Mouse (Mus musculus) CH12.LX (cell line): ENCODE data around the gene Uspl1. TPM values are rescaled to one million over a fixed set of nuclear protein-coding genes. Genes with fewer than 3 reads are reported as not detected.
A peak's percentile ranks its signal among the peaks of the same experiment; 100 is the strongest.

Experiments used
- DNase-seq: peaks from one replicate; pipeline ENCODE4 v3.0.0-alpha.2; 2013; ENCODE audit errors: extremely low read depth
- H3K27ac ChIP-seq: 2 replicates; pipeline ENCODE4 v1.5.1; 2012; ENCODE audit warnings: low read depth, mild to moderate bottlenecking, control low read depth, moderate library complexity; ENCODE audit not compliant: insufficient read depth
- H3K27me3 ChIP-seq: replicated peaks from 2 replicates; pipeline ENCODE3; 2012; ENCODE audit warnings: inconsistent platforms
- H3K36me3 ChIP-seq, 2 experiments: replicated peaks in 1 of 2; 2 replicates each; pipeline versions ENCODE3 to v1.6.1; 2012; ENCODE audit warnings: inconsistent platforms in 1 of 2, low read length in 1 of 2, mild to moderate bottlenecking in 1 of 2, mixed read lengths in 1 of 2, moderate library complexity in 1 of 2; ENCODE audit not compliant: control insufficient read depth in 1 of 2, insufficient read depth in 1 of 2
- H3K4me1 ChIP-seq, 2 experiments: 2 replicates each; pipeline ENCODE4 v1.6.1; 2012; ENCODE audit warnings: inconsistent platforms in 1 of 2, moderate library complexity in 1 of 2; ENCODE audit not compliant: insufficient read depth in 2 of 2, control insufficient read depth in 1 of 2
- H3K4me2 ChIP-seq: 2 replicates; pipeline ENCODE4 v1.6.1; 2012; ENCODE audit warnings: low read depth, mild to moderate bottlenecking, control low read depth; ENCODE audit not compliant: poor library complexity, insufficient read depth, severe bottlenecking
- H3K4me3 ChIP-seq, 3 experiments: fragments of 150-350 bp in 1 of 3; sonication (generic) in 1 of 3; replicated peaks in 1 of 3; 2 replicates each; pipeline versions ENCODE3 to v1.5.1; 2011 to 2012; ENCODE audit warnings: low read depth in 2 of 3, low read length in 2 of 3, mild to moderate bottlenecking in 2 of 3, moderate library complexity in 2 of 3, control low read depth in 1 of 3, improper control_type of control experiment in 1 of 3, inconsistent platforms in 1 of 3, mixed read lengths in 1 of 3; ENCODE audit not compliant: poor library complexity in 1 of 3
- H3K79me2 ChIP-seq: replicated peaks from 2 replicates; pipeline ENCODE4 v1.6.1; 2012; ENCODE audit warnings: mild to moderate bottlenecking, moderate library complexity; ENCODE audit not compliant: control insufficient read depth, poor library complexity, insufficient read depth, severe bottlenecking; ENCODE audit errors: extremely low read depth
- H3K9ac ChIP-seq: 2 replicates; pipeline ENCODE4 v1.6.1; 2012; ENCODE audit warnings: low read depth, mild to moderate bottlenecking, control low read depth, moderate library complexity; ENCODE audit not compliant: insufficient read depth
- H3K9me3 ChIP-seq: replicated peaks from 2 replicates; pipeline ENCODE3; 2012; ENCODE audit warnings: low read length, inconsistent platforms, mixed read lengths
- BHLHE40 ChIP-seq: IDR thresholded peaks from 2 replicates; pipeline ENCODE4 v1.6.1; 2011; ENCODE audit warnings: mild to moderate bottlenecking, low read depth, low read length, improper control_type of control experiment
- CHD2 ChIP-seq: IDR thresholded peaks from 2 replicates; pipeline ENCODE4 v1.6.1; 2011; ENCODE audit warnings: low read length, improper control_type of control experiment
- E2F4 ChIP-seq: IDR thresholded peaks from 2 replicates; pipeline ENCODE4 v1.6.1; 2011; ENCODE audit warnings: low read depth, low read length, improper control_type of control experiment; ENCODE audit not compliant: insufficient replicate concordance
- ELF1 ChIP-seq: IDR thresholded peaks from 2 replicates; pipeline ENCODE4 v1.6.1; 2014; ENCODE audit warnings: low read depth, mild to moderate bottlenecking, inconsistent platforms, low read length, improper control_type of control experiment
- EP300 ChIP-seq: IDR thresholded peaks from 2 replicates; pipeline ENCODE4 v1.6.1; 2011; ENCODE audit warnings: low read length, improper control_type of control experiment
- ETS1 ChIP-seq: conservative IDR thresholded peaks from 2 replicates; pipeline ENCODE4 v1.6.1; 2012; ENCODE audit warnings: low read depth, mild to moderate bottlenecking, inconsistent platforms, low read length, improper control_type of control experiment, moderate library complexity
- GABPA ChIP-seq: IDR thresholded peaks from 2 replicates; pipeline ENCODE4 v1.6.1; 2012; ENCODE audit warnings: low read depth, low read length, improper control_type of control experiment, inconsistent platforms; ENCODE audit not compliant: insufficient replicate concordance
- HCFC1 ChIP-seq: IDR thresholded peaks from 2 replicates; pipeline ENCODE4 v1.6.1; 2012; ENCODE audit warnings: low read depth, mild to moderate bottlenecking, inconsistent platforms, low read length, improper control_type of control experiment
- IRF4 ChIP-seq: IDR thresholded peaks from 2 replicates; pipeline ENCODE4 v1.6.1; 2014; ENCODE audit warnings: low read depth, mild to moderate bottlenecking, inconsistent platforms, low read length, improper control_type of control experiment
- JUN ChIP-seq: IDR thresholded peaks from 2 replicates; pipeline ENCODE4 v1.6.1; 2011; ENCODE audit warnings: low read depth, mild to moderate bottlenecking, low read length, improper control_type of control experiment, moderate library complexity; ENCODE audit not compliant: insufficient read depth
- JUND ChIP-seq: conservative IDR thresholded peaks from 2 replicates; pipeline ENCODE4 v1.6.1; 2011; ENCODE audit warnings: low read depth, low read length, improper control_type of control experiment
- KAT2A ChIP-seq: IDR thresholded peaks from 2 replicates; pipeline ENCODE4 v1.6.1; 2012; ENCODE audit warnings: low read length, improper control_type of control experiment, inconsistent platforms; ENCODE audit not compliant: insufficient replicate concordance
- MAFK ChIP-seq: IDR thresholded peaks from 2 replicates; pipeline ENCODE4 v1.6.1; 2011; ENCODE audit warnings: low read length, improper control_type of control experiment; ENCODE audit not compliant: insufficient replicate concordance
- MAX ChIP-seq: IDR thresholded peaks from 2 replicates; pipeline ENCODE4 v1.6.1; 2011; ENCODE audit warnings: low read length, improper control_type of control experiment
- MAZ ChIP-seq: IDR thresholded peaks from 2 replicates; pipeline ENCODE4 v1.6.1; 2012; ENCODE audit warnings: low read depth, mild to moderate bottlenecking, inconsistent platforms, low read length, improper control_type of control experiment, moderate library complexity
- MEF2A ChIP-seq: IDR thresholded peaks from 2 replicates; pipeline ENCODE4 v1.6.1; 2014; ENCODE audit warnings: low read depth, mild to moderate bottlenecking, inconsistent platforms, low read length, improper control_type of control experiment, borderline replicate concordance
- MXI1 ChIP-seq: IDR thresholded peaks from 2 replicates; pipeline ENCODE4 v1.6.1; 2011; ENCODE audit warnings: mild to moderate bottlenecking, low read depth, low read length, improper control_type of control experiment
- MYC ChIP-seq: IDR thresholded peaks from 2 replicates; pipeline ENCODE4 v1.6.1; 2011; ENCODE audit warnings: low read depth, mild to moderate bottlenecking, improper control_type of control experiment, low read length
- NELFE ChIP-seq: IDR thresholded peaks from 2 replicates; pipeline ENCODE4 v1.6.1; 2011; ENCODE audit warnings: low read depth, low read length, improper control_type of control experiment
- NRF1 ChIP-seq: IDR thresholded peaks from 2 replicates; pipeline ENCODE4 v1.6.1; 2014; ENCODE audit warnings: low read depth, mild to moderate bottlenecking, inconsistent platforms, low read length, improper control_type of control experiment, moderate library complexity
- POLR2A ChIP-seq: IDR thresholded peaks from 2 replicates; pipeline ENCODE4 v1.6.1; 2011; ENCODE audit warnings: low read depth, mild to moderate bottlenecking, improper control_type of control experiment, low read length
- POLR2AphosphoS2 ChIP-seq: IDR thresholded peaks from 2 replicates; pipeline ENCODE4 v1.6.1; 2011; ENCODE audit warnings: low read depth, low read length, improper control_type of control experiment
- RAD21 ChIP-seq: IDR thresholded peaks from 2 replicates; pipeline ENCODE4 v1.6.1; 2011; ENCODE audit warnings: low read depth, mild to moderate bottlenecking, low read length, improper control_type of control experiment, moderate library complexity
- RCOR1 ChIP-seq: conservative IDR thresholded peaks from 2 replicates; pipeline ENCODE4 v1.6.1; 2012; ENCODE audit warnings: low read depth, mild to moderate bottlenecking, inconsistent platforms, low read length, improper control_type of control experiment
- SIN3A ChIP-seq: IDR thresholded peaks from 2 replicates; pipeline ENCODE4 v1.6.1; 2012; ENCODE audit warnings: low read length, improper control_type of control experiment, inconsistent platforms
- TBP ChIP-seq: conservative IDR thresholded peaks from 2 replicates; pipeline ENCODE4 v1.6.1; 2011; ENCODE audit warnings: low read depth, low read length, improper control_type of control experiment
- TCF12 ChIP-seq: IDR thresholded peaks from 2 replicates; pipeline ENCODE4 v1.6.1; 2014; ENCODE audit warnings: low read depth, mild to moderate bottlenecking, inconsistent platforms, low read length, improper control_type of control experiment
- UBTF ChIP-seq: IDR thresholded peaks from 2 replicates; pipeline ENCODE4 v1.6.1; 2012; ENCODE audit warnings: low read depth, mild to moderate bottlenecking, inconsistent platforms, low read length, improper control_type of control experiment, moderate library complexity
- USF1 ChIP-seq: IDR thresholded peaks from 2 replicates; pipeline ENCODE4 v1.6.1; 2014; ENCODE audit warnings: low read depth, mild to moderate bottlenecking, inconsistent platforms, low read length, improper control_type of control experiment
- ZC3H11A ChIP-seq: IDR thresholded peaks from 2 replicates; pipeline ENCODE4 v1.6.1; 2012; ENCODE audit warnings: low read depth, mild to moderate bottlenecking, inconsistent platforms, low read length, improper control_type of control experiment
- ZKSCAN1 ChIP-seq: IDR thresholded peaks from 2 replicates; pipeline ENCODE4 v1.6.1; 2012; ENCODE audit warnings: low read depth, inconsistent platforms, low read length, improper control_type of control experiment, borderline replicate concordance
- ZMIZ1 ChIP-seq: IDR thresholded peaks from 2 replicates; pipeline ENCODE4 v1.6.1; 2012; ENCODE audit warnings: low read depth, mild to moderate bottlenecking, inconsistent platforms, low read length, improper control_type of control experiment
- ZNF384 ChIP-seq: IDR thresholded peaks from 2 replicates; pipeline ENCODE4 v1.6.1; 2012; ENCODE audit warnings: low read depth, low read length, improper control_type of control experiment, inconsistent platforms
- dilution Hi-C: fragments of 300-500 bp; cut with MboI; formaldehyde crosslinking; loops from 2 replicates; pipeline ENCODE4 v1.14.3; 2020; ENCODE audit warnings: low sequenced_read_pairs; ENCODE audit not compliant: extremely low pct_unique_long_range_greater_than_20kb, extremely low pct_ligation_motif_present
- in situ Hi-C: fragments of 300-500 bp; cut with MboI; formaldehyde crosslinking; loops from 3 replicates; pipeline ENCODE4 v1.14.3; 2019; ENCODE audit warnings: low sequenced_read_pairs, low pct_ligation_motif_present, low pct_unique_long_range_greater_than_20kb, mixed read lengths
- polyA plus RNA-seq: library from polyadenylated mRNA; unstranded; fragments of >175 nt; gene quantifications from 2 replicates; pipeline ENCODE4 v1.2.1, GENCODE M21; 2012; ENCODE audit warnings: low read depth; ENCODE audit not compliant: insufficient read length
- total RNA-seq, 2 experiments: library from RNA; depleted of rRNA; stranded (reverse); fragments of 300-350 nt in 1 of 2; fragments of >200 nt in 1 of 2; gene quantifications; 2 replicates each; pipeline ENCODE4 v1.2.3; 2012 to 2014

Gene Uspl1
- 37.9 and 46.8 TPM in 2 replicates for total RNA-seq (2012; rRNA removed)
- 40.2 and 43.1 TPM in 2 replicates for total RNA-seq (2014; rRNA removed)
- polyA plus RNA-seq, result 37.7 and 41.6 TPM in 2 replicates

DNA sequence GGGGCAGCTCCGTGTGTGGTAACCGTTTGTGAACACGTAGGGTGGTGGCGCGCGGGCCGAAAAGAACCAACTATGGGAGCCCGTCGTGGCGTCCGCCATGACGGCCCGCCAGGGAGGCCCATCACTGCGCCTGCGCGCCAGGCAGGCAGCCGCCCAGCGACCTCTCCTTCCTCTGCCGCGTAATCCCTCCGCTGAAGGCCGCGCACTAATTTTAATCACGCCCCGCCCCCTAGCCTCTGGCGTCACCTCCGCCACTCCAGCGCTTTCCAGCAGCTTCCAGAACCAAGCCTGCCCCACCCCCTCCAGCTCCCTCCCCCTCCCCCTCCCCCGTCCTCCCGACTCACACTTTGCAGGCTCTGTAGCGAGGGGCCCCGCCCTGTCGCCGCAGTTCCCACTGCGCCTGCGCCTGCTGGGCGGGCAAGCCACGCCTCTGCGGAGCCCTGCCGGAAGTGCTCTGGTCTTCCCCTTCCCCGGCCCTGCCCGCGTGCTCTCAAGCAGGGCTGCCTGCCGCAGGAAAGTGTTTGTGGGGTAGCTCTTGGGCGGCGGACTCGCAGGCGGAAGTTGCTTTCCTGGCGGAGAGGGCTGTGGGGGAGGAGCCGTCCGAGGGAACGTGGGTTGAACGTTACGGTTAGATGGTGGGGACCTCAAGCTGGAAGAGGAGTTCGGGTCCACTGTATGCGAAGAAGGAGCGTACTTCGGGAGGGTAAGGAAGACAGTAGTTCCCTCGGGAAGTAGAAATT, at the start of gene Uspl1, which contains the start of gene Hmgb1:
TSS of gene Uspl1 (plus strand) at position 247 of the 740 bp plus-strand sequence.
TSS of gene Hmgb1 (minus strand) at position 386 of the 740 bp plus-strand sequence.
- peaks cover 38% of the 10 kb centered on the region for H3K79me2 ChIP-seq
- H3K36me3 ChIP-seq, result peaks cover 10 to 34% of the 10 kb centered on the region in 2 experiments
- peaks cover 2 to 32% of the 10 kb centered on the region in 2 experiments; a peak in 3 of 4 replicates for H3K4me1 ChIP-seq
- TF ChIP-seq ZKSCAN1 (no peak), TCF12 (peak; percentile 93), USF1 (peak; percentile 32; the same call in 1 of the 2 replicates), EP300 (no peak; the same call in 1 of the 2 replicates), KAT2A (peak; percentile 88; the same call in 1 of the 2 replicates), MAZ (peak; percentile 89), IRF4 (peak; percentile 82), TBP (peak; percentile 76; the same call in 1 of the 2 replicates), RAD21 (no peak), CHD2 (peak; percentile 91), MYC (peak; percentile 97), BHLHE40 (peak; percentile 70), ELF1 (peak; percentile 93), MAX (peak; percentile 99), POLR2A (peak; percentile 91), ZNF384 (no peak), UBTF (peak; percentile 40; the same call in 1 of the 2 replicates), ETS1 (peak; percentile 37; the same call in 1 of the 2 replicates), JUND (no peak), SIN3A (peak; percentile 96), ZMIZ1 (peak; percentile 88), RCOR1 (0 out of 2 replicates have a peak, but pooled peaks have one; percentile 21), ZC3H11A (no peak), HCFC1 (peak; percentile 96), NELFE (peak; percentile 95), GABPA (peak; percentile 71; the same call in 1 of the 2 replicates), MXI1 (peak; percentile 96), NRF1 (peak; percentile 88), JUN (no peak), E2F4 (0 out of 2 replicates have a peak, but pooled peaks have one; percentile 40), MAFK (no peak), MEF2A (peak; percentile 91), POLR2AphosphoS2 (peak; percentile 73)
- H3K9ac ChIP-seq, result peak within 1 kb of the TSS; percentile 90
- peak within 1 kb of the TSS; percentile 86 for H3K27ac ChIP-seq
- no peaks in the 10 kb centered on the region for H3K27me3 ChIP-seq
- no peaks in the 10 kb centered on the region for H3K9me3 ChIP-seq
- in situ Hi-C loops, result no loop called here
- DNase-seq, result peak; percentile 97
- dilution Hi-C loops, result no loop called here
- H3K4me3 ChIP-seq, result peak within 1 kb of the TSS; percentile 78 to 98 (median 79)
- H3K4me2 ChIP-seq, result peak within 1 kb of the TSS; percentile 99
